Mouse (Mus musculus) heart, embryonic 13.5 days (tissue): ENCODE results near the gene Ncan. TPM values are rescaled to one million over a fixed set of nuclear protein-coding genes. Genes with fewer than 3 reads are reported as not detected.

Experiments used
- ATAC-seq: fragments of 200-750 bp; cut with Nextera tagmentation; 2 replicates; pipeline ENCODE4 v1.8.0; 2017; ENCODE audit warnings: moderate TSS enrichment; ENCODE audit not compliant: insufficient number of reproducible peaks, low FRiP score, low TSS enrichment; ENCODE audit errors: extremely low read depth
- H3K27ac ChIP-seq: fragments of 300-500 bp; sonication (generic); replicated peaks from 2 replicates; pipeline ENCODE4 v1.5.1; 2015; ENCODE audit warnings: moderate library complexity, mild to moderate bottlenecking, inconsistent platforms
- H3K27me3 ChIP-seq: fragments of 300-500 bp; sonication (generic); replicated peaks from 2 replicates; pipeline ENCODE4 v1.6.1; 2015; ENCODE audit warnings: mild to moderate bottlenecking, inconsistent platforms
- H3K36me3 ChIP-seq: fragments of 300-500 bp; sonication (generic); 2 replicates; pipeline ENCODE4 v1.6.1; 2015; ENCODE audit warnings: mild to moderate bottlenecking, inconsistent platforms
- H3K4me1 ChIP-seq: fragments of 300-500 bp; sonication (generic); 2 replicates; pipeline ENCODE4 v1.6.1; 2015; ENCODE audit warnings: inconsistent platforms
- H3K4me2 ChIP-seq: fragments of 300-500 bp; sonication (generic); 2 replicates; pipeline ENCODE4 v1.6.1; 2015; ENCODE audit warnings: inconsistent platforms, mild to moderate bottlenecking, moderate library complexity
- H3K4me3 ChIP-seq: fragments of 300-500 bp; sonication (generic); 2 replicates; pipeline ENCODE4 v1.5.1; 2015; ENCODE audit warnings: moderate library complexity, mild to moderate bottlenecking, inconsistent platforms
- H3K9ac ChIP-seq: fragments of 300-500 bp; sonication (generic); 2 replicates; pipeline ENCODE4 v1.6.1; 2015; ENCODE audit warnings: inconsistent platforms, mild to moderate bottlenecking, moderate library complexity
- H3K9me3 ChIP-seq: fragments of 300-500 bp; sonication (generic); 2 replicates; pipeline ENCODE4 v1.6.1; 2016; ENCODE audit warnings: inconsistent platforms
- WGBS: fragments of 180-500 bp; shearing (Covaris S2); methylation state at CpG from one replicate; pipeline ENCODE4 v1.1.7; 2015; ENCODE audit warnings: mixed read lengths; 5-methylcytosine and 5-hydroxymethylcytosine counted together
- polyA plus RNA-seq: library from polyadenylated mRNA; unstranded; fragments of >200 nt; fragmentation: Nextera tagmentation; extraction: Ambion mirVana; gene quantifications from 2 replicates; pipeline ENCODE4 v1.2.1, GENCODE M21; 2015

Gene Ncan
- polyA plus RNA-seq, 1 experiment from 2014 or later: 0.17 TPM

GRCm38 (mm10) chr8:70104506-70104905 lies 16.2 kb downstream of the Ncan start:
- no peaks in the 10 kb centered on the region for H3K9me3 ChIP-seq
- H3K4me1 ChIP-seq: 0 out of 2 replicates have a peak, but pooled peaks cover 2% of the 10 kb centered on the region
- no peak overlapping the region for H3K4me3 ChIP-seq
- H3K9ac ChIP-seq: no peak overlapping the region
- no peak overlapping the region for H3K4me2 ChIP-seq
- WGBS: 9% methylated on average over 6 of the region's 6 CpGs
- H3K27me3 ChIP-seq: peaks cover 60% of the 10 kb centered on the region
- H3K27ac ChIP-seq: no peak overlapping the region
- no peak for ATAC-seq
- no peaks in the 10 kb centered on the region for H3K36me3 ChIP-seq

GRCm38 (mm10) chr8:70100241-70100640 lies 20.4 kb downstream of the Ncan start:
- 72% methylated on average over 8 of the region's 8 CpGs for WGBS
- Histone ChIP-seq H3K4me3 (no peak overlapping the region), H3K9ac (no peak overlapping the region), H3K4me1 (0 out of 2 replicates have a peak, but pooled peaks cover 2% of the 10 kb centered on the region), H3K36me3 (no peaks in the 10 kb centered on the region), H3K27ac (no peak overlapping the region), H3K4me2 (no peak overlapping the region), H3K27me3 (peaks cover 41% of the 10 kb centered on the region), H3K9me3 (peaks cover 4% of the 10 kb centered on the region; the same call in 1 of the 2 replicates)
- no peak for ATAC-seq

- Histone ChIP-seq H3K4me3 (no peak overlapping the region), H3K27me3 (peaks cover 42% of the 10 kb centered on the region), H3K9ac (no peak overlapping the region), H3K36me3 (no peaks in the 10 kb centered on the region), H3K9me3 (peaks cover 4% of the 10 kb centered on the region; the same call in 1 of the 2 replicates), H3K27ac (no peak overlapping the region), H3K4me2 (no peak overlapping the region), H3K4me1 (no peaks in the 10 kb centered on the region)
- no peak for ATAC-seq
- 67% methylated on average over 8 of the region's 8 CpGs for WGBS
Observed at GRCm38 (mm10) chr8:70099276-70099675, 21.4 kb downstream of the Ncan start.

- Histone ChIP-seq H3K36me3 (no peaks in the 10 kb centered on the region), H3K4me1 (peaks cover 6% of the 10 kb centered on the region), H3K9me3 (peaks cover 2% of the 10 kb centered on the region; the same call in 1 of the 2 replicates), H3K4me2 (no peak overlapping the region), H3K27ac (no peak overlapping the region), H3K27me3 (peaks cover 86% of the 10 kb centered on the region), H3K4me3 (no peak overlapping the region), H3K9ac (no peak overlapping the region)
- no peak for ATAC-seq
- WGBS: 52% methylated on average over 8 of the region's 8 CpGs
Observed at GRCm38 (mm10) chr8:70092786-70093185, 27.9 kb downstream of the Ncan start.

- 54% methylated on average over 9 of the region's 9 CpGs for WGBS
Observed at GRCm38 (mm10) chr8:70089296-70089960, 31.2 kb downstream of the Ncan start.

GRCm38 (mm10) chr8:70087836-70088650 lies 32.6 kb downstream of the Ncan start:
- no peak overlapping the region for H3K27ac ChIP-seq
- H3K4me2 ChIP-seq: peak overlapping the region; percentile 71
- no peak for ATAC-seq
- peaks cover 96% of the 10 kb centered on the region for H3K27me3 ChIP-seq
- H3K4me1 ChIP-seq: peaks cover 24% of the 10 kb centered on the region
- H3K9ac ChIP-seq: peak overlapping the region; percentile 53; the same call in 1 of the 2 replicates
- peak overlapping the region; percentile 50 for H3K4me3 ChIP-seq
- WGBS: 4% methylated on average over 56 of the region's 56 CpGs
- H3K9me3 ChIP-seq: no peaks in the 10 kb centered on the region
- H3K36me3 ChIP-seq: no peaks in the 10 kb centered on the region

More at GRCm38 (mm10) chr8:70089296-70089960, 31.2 kb downstream of the Ncan start:
- no peak overlapping the region for H3K4me2 ChIP-seq
- H3K27ac ChIP-seq: no peak overlapping the region
- no peaks in the 10 kb centered on the region for H3K9me3 ChIP-seq
- no peak for ATAC-seq
- no peak overlapping the region for H3K9ac ChIP-seq
- H3K36me3 ChIP-seq: no peaks in the 10 kb centered on the region
- H3K27me3 ChIP-seq: peaks cover 96% of the 10 kb centered on the region
- peaks cover 10% of the 10 kb centered on the region for H3K4me1 ChIP-seq
- no peak overlapping the region for H3K4me3 ChIP-seq

- Histone ChIP-seq H3K27ac (no peak overlapping the region), H3K36me3 (no peaks in the 10 kb centered on the region), H3K9ac (no peak overlapping the region), H3K4me3 (no peak overlapping the region), H3K9me3 (no peaks in the 10 kb centered on the region), H3K27me3 (peaks cover 99% of the 10 kb centered on the region), H3K4me1 (peaks cover 26% of the 10 kb centered on the region), H3K4me2 (no peak overlapping the region)
- no peak for ATAC-seq
- 8% methylated on average over 7 of the region's 7 CpGs for WGBS
Observed at GRCm38 (mm10) chr8:70087237-70087636, 33.4 kb downstream of the Ncan start.

GRCm38 (mm10) chr8:70086151-70086550 lies 34.5 kb downstream of the Ncan start:
- Histone ChIP-seq H3K4me3 (no peak overlapping the region), H3K9me3 (no peaks in the 10 kb centered on the region), H3K36me3 (no peaks in the 10 kb centered on the region), H3K27me3 (peaks cover 99% of the 10 kb centered on the region), H3K4me1 (peaks cover 26% of the 10 kb centered on the region), H3K27ac (no peak overlapping the region), H3K4me2 (no peak overlapping the region), H3K9ac (no peak overlapping the region)
- WGBS: 41% methylated on average over 1 of the region's 1 CpGs
- no peak for ATAC-seq

GRCm38 (mm10) chr8:70084191-70085065 lies 36.2 kb downstream of the Ncan start:
- ATAC-seq: no peak
- no peaks in the 10 kb centered on the region for H3K36me3 ChIP-seq
- H3K9me3 ChIP-seq: no peaks in the 10 kb centered on the region
- H3K9ac ChIP-seq: peak overlapping the region; percentile 71
- H3K27ac ChIP-seq: no peak overlapping the region
- 2% methylated on average over 70 of the region's 71 CpGs for WGBS
- peaks cover 82% of the 10 kb centered on the region for H3K27me3 ChIP-seq
- H3K4me2 ChIP-seq: peak overlapping the region; percentile 91
- peak overlapping the region; percentile 56 for H3K4me3 ChIP-seq
- peaks cover 31% of the 10 kb centered on the region for H3K4me1 ChIP-seq

GRCm38 (mm10) chr8:70083285-70083684 lies 37.4 kb downstream of the Ncan start, which contains the start of gene Hapln4:
Gene Hapln4 (plus strand): TSS chr8:70083457.
- H3K4me2 ChIP-seq: peak within 1 kb of the TSS; percentile 91
- H3K36me3 ChIP-seq: no peaks in the 10 kb centered on the region
- H3K9ac ChIP-seq: peak within 1 kb of the TSS; percentile 71
- peak within 1 kb of the TSS; percentile 56 for H3K4me3 ChIP-seq
- no peak for ATAC-seq
- H3K27me3 ChIP-seq: peaks cover 71% of the 10 kb centered on the region
- H3K4me1 ChIP-seq: peaks cover 38% of the 10 kb centered on the region
- no peak within 1 kb of the TSS for H3K27ac ChIP-seq
- H3K9me3 ChIP-seq: no peaks in the 10 kb centered on the region
- 0% methylated on average over 26 of the region's 26 CpGs for WGBS

GRCm38 (mm10) chr8:70081976-70082375 lies 38.7 kb downstream of the Ncan start:
- Histone ChIP-seq H3K27ac (no peak overlapping the region), H3K4me2 (no peak overlapping the region), H3K9me3 (no peaks in the 10 kb centered on the region), H3K9ac (no peak overlapping the region), H3K4me3 (no peak overlapping the region), H3K4me1 (peaks cover 33% of the 10 kb centered on the region), H3K27me3 (peaks cover 57% of the 10 kb centered on the region), H3K36me3 (no peaks in the 10 kb centered on the region)
- ATAC-seq: no peak
- WGBS: 91% methylated on average over 2 of the region's 2 CpGs
